Comparison of ENCODE assay signal across 9 mouse cellular contexts in the genomic region with DNA sequence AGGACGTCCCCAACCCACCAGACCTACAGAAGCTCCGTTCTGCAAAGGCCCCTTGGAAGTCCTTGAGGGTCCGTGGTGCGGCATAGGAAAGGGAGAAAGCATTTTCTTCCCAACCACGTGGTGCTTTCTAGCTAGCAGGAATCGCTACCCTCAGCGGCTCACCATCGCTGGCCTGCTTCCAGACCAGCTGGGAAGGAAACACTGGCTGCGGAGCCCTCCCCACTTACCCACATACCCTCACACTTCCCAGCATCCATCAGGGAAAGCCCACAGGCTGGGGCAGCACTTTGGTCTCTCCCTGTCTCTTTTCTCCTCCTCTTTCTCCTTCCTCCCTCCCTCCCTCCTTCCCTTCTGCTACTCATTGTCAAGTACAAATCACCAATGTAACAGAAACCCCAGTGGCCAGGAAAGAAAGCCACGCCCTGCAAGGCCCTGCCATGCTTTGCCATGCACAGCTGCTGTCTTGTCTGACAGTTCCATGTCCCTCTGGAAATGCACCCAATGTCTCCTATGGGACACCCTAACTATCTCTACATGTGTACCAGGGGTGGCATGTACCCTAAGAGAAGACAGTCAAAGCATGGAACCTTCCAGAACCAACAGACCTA. TPM values are rescaled to one million over a fixed set of nuclear protein-coding genes. Genes with fewer than 3 reads are reported as not detected.
A peak's percentile ranks its signal among the peaks of the same experiment; 100 is the strongest.
DNase-seq lines count a peak whose midpoint lies in the region; ATAC-seq lines count a peak whose summit lies in the region.
"Had no signal": no experiment of that assay in that cellular context is flagged by ENCODE, and none has a peak within 500 bp of the region (broad histone marks: within the 10 kb centered on the region; RNA-seq: fewer than 3 reads in every experiment).

No protein-coding gene starts in this region.

- H3K4me3 ChIP-seq in forebrain, embryonic 15.5 days = no peak overlapping the region
- H3K4me3 ChIP-seq: embryonic facial prominence, embryonic 12.5 days; layer of hippocampus, adult 2 months had no signal

- DNase-seq in kidney, adult 18-20 months = peak; percentile 17
- DNase-seq in kidney, adult 8-10 months = no peak
- DNase-seq in brain, adult 2 months (ENCODE audit: low read depth, low spot score) = peak; percentile 61
- DNase-seq in lung, postnatal 36 days = peak; percentile 40
- DNase-seq in natural killer cell, adult 2 months (ENCODE audit: low spot score in 2 of 2) = no peak
- DNase-seq in embryo, embryonic 10.5 days (ENCODE audit: low spot score) = no peak

- 51% methylated on average over 10 of the region's 10 CpGs for WGBS in forebrain, embryonic 15.5 days

- H3K27ac ChIP-seq in forebrain, embryonic 15.5 days (replicated peaks) = no peak overlapping the region
- H3K27ac ChIP-seq: embryonic facial prominence, embryonic 12.5 days; layer of hippocampus, adult 2 months had no signal

- H3K9ac ChIP-seq in forebrain, embryonic 15.5 days (replicated peaks) = no peak overlapping the region
- H3K9ac ChIP-seq: embryonic facial prominence, embryonic 12.5 days had no signal

- peak; percentile 69 for ATAC-seq in forebrain, embryonic 15.5 days (replicated peaks)

- H3K4me2 ChIP-seq in forebrain, embryonic 15.5 days (replicated peaks) = no peak overlapping the region
- H3K4me2 ChIP-seq: embryonic facial prominence, embryonic 12.5 days had no signal

- peaks cover 12% of the 10 kb centered on the region for H3K4me1 ChIP-seq in forebrain, embryonic 15.5 days

- no peaks in the 10 kb centered on the region for H3K36me3 ChIP-seq in forebrain, embryonic 15.5 days
- H3K36me3 ChIP-seq: embryonic facial prominence, embryonic 12.5 days had no signal

- no peaks in the 10 kb centered on the region for H3K27me3 ChIP-seq in forebrain, embryonic 15.5 days
- H3K27me3 ChIP-seq: embryonic facial prominence, embryonic 12.5 days had no signal

- H3K9me3 ChIP-seq in forebrain, embryonic 15.5 days = no peaks in the 10 kb centered on the region
- H3K9me3 ChIP-seq: embryonic facial prominence, embryonic 12.5 days had no signal

RNA-seq across cellular contexts. Expression of a gene that starts 27.4 kb away (rescaled TPM):
- polyA plus RNA-seq in forebrain, embryonic 15.5 days (2015; fragmentation: Nextera tagmentation; extraction: Ambion mirVana) = 106 and 114 TPM in 2 replicates

Comparison
In these comparisons a context has a peak if more than half of its experiments do, and no peak if none do; other contexts are left out.
1. DNase-seq: peak in kidney, adult 18-20 months (single experiment), brain, adult 2 months (single experiment) and lung, postnatal 36 days (single experiment); none in kidney, adult 8-10 months (0 of 2), natural killer cell, adult 2 months (0 of 2) and embryo, embryonic 10.5 days (single experiment).